Mouse (Mus musculus) thymus, adult 2 months (tissue): ENCODE data around the gene Ap1g1. TPM values are rescaled to one million over a fixed set of nuclear protein-coding genes. Genes with fewer than 3 reads are reported as not detected.

ENCODE experiments used
- DNase-seq: peaks from one replicate; pipeline ENCODE4 v3.0.0; 2021
- H3K27ac ChIP-seq: fragments of 200-500 bp; 2 replicates; pipeline ENCODE4 v1.5.1; 2012; ENCODE audit warnings: low read length, control low read depth; ENCODE audit not compliant: control insufficient read depth, insufficient read depth
- H3K27me3 ChIP-seq: fragments of 200-500 bp; 2 replicates; pipeline ENCODE4 v1.6.1; 2012; ENCODE audit warnings: mild to moderate bottlenecking, low read length, moderate library complexity, mixed read lengths; ENCODE audit not compliant: control insufficient read depth, insufficient read depth
- H3K36me3 ChIP-seq: fragments of 200-500 bp; 2 replicates; pipeline ENCODE4 v1.6.1; 2012; ENCODE audit warnings: mild to moderate bottlenecking, low read length, moderate library complexity; ENCODE audit not compliant: control insufficient read depth, insufficient read depth
- H3K4me1 ChIP-seq: fragments of 200-500 bp; replicated peaks from 2 replicates; pipeline ENCODE4 v1.6.1; 2012; ENCODE audit warnings: low read length; ENCODE audit not compliant: control insufficient read depth, insufficient read depth
- H3K4me3 ChIP-seq: fragments of 200-500 bp; 2 replicates; pipeline ENCODE4 v1.5.1; 2012; ENCODE audit warnings: mild to moderate bottlenecking, low read length, control low read depth, moderate library complexity; ENCODE audit not compliant: control insufficient read depth, insufficient read depth
- CTCF ChIP-seq: fragments of 200-500 bp; IDR thresholded peaks from 2 replicates; pipeline ENCODE4 v1.5.1; 2012; ENCODE audit warnings: mild to moderate bottlenecking, control low read depth, low read length, moderate library complexity, borderline replicate concordance; ENCODE audit not compliant: control insufficient read depth, poor library complexity, insufficient read depth; ENCODE audit errors: extremely low read depth
- POLR2A ChIP-seq: fragments of 200-500 bp; IDR thresholded peaks from 2 replicates; pipeline ENCODE4 v1.6.1; 2012; ENCODE audit warnings: mild to moderate bottlenecking, low read length, control low read depth, moderate library complexity; ENCODE audit not compliant: control insufficient read depth, poor library complexity, insufficient read depth; ENCODE audit errors: extremely low read depth
- WGBS: fragments of 180-500 bp; shearing (Covaris S2); methylation state at CpG from one replicate; pipeline ENCODE4 v1.1.7; 2018; 5-methylcytosine and 5-hydroxymethylcytosine counted together
- polyA plus RNA-seq: library from polyadenylated mRNA; depleted of rRNA; stranded (reverse); fragments of >200 nt; gene quantifications from 2 replicates; pipeline ENCODE4 v1.2.3, GENCODE M21; 2012; rRNA removed

Gene Ap1g1
- polyA plus RNA-seq, 1 experiment, result 42.2 TPM

DNA sequence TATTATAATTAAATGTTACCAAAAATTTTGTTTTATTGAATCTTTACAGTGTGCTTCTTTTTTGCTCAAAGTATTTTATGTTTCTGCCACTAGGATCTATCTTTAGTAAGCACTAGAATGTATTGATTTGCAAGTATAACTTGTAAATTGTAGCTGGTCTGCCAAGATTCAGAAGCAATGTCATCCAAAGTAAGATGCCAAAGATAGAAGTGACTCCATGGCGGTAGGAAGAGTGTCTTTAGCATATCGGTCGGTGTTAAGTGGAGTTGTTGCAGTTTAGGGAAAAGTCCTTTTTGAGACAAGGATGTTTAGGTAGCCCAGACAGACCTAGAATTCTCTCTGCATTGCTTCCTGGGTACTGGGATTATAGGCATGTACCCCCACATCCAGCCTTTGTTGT lies 128.6 kb downstream of the Ap1g1 start:
- Histone ChIP-seq H3K27ac (no peak overlapping the region), H3K4me3 (no peak overlapping the region), H3K4me1 (no peaks in the 10 kb centered on the region), H3K27me3 (no peaks in the 10 kb centered on the region), H3K36me3 (no peaks in the 10 kb centered on the region)
- no peak for DNase-seq
- 97% methylated on average over 3 of the region's 3 CpGs for WGBS
- no peak for TF ChIP-seq CTCF
- TF ChIP-seq POLR2A, result no peak

DNA sequence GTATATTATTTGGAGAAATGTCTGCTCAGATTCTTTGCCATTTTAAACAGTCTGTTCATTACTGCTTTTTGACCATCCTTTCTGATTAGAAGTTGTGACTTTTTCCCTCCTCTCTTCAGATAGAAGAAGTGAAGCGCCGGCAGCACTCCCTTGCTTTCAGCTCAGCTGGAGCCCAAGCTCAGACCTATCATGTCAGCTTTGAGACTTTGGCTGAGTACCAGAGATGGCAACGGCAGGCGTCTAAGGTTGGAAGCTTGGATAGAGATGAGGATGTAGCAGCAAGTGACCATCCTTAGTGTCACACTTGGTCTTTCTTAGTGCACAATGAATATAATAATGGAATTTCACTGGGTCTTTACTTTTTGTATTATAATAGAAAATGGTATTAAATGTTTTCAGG lies 129.0 kb downstream of the Ap1g1 start:
- Histone ChIP-seq H3K4me1 (no peaks in the 10 kb centered on the region), H3K27ac (no peak overlapping the region), H3K4me3 (no peak overlapping the region), H3K36me3 (no peaks in the 10 kb centered on the region), H3K27me3 (no peaks in the 10 kb centered on the region)
- WGBS, result over 99% methylated on average over 4 of the region's 4 CpGs
- no peak for DNase-seq
- TF ChIP-seq POLR2A, result no peak
- no peak for TF ChIP-seq CTCF

Other genes starting within 250 kb of the Ap1g1 start
- 36.7 and 41.7 TPM in 2 replicates for gene Dhx38, start 212.7 kb upstream of the Ap1g1 start, polyA plus RNA-seq
- gene Txnl4b, start 212.7 kb upstream of the Ap1g1 start, polyA plus RNA-seq, result 8.0 and 9.0 TPM in 2 replicates
- 45.3 and 53.6 TPM in 2 replicates for gene Hp, start 199.4 kb upstream of the Ap1g1 start, polyA plus RNA-seq
- 34.7 and 35.0 TPM in 2 replicates for gene Dhodh, start 169.9 kb upstream of the Ap1g1 start, polyA plus RNA-seq
- 0.34 and 0.37 TPM in 2 replicates for gene Pkd1l3, start 164.0 kb upstream of the Ap1g1 start, polyA plus RNA-seq
- 60.3 and 67.8 TPM in 2 replicates for gene Ist1, start 85.3 kb upstream of the Ap1g1 start, polyA plus RNA-seq
- 11.4 and 13.7 TPM in 2 replicates for gene Zfp821, start 73.0 kb upstream of the Ap1g1 start, polyA plus RNA-seq
- gene Atxn1l, start 40.8 kb upstream of the Ap1g1 start, polyA plus RNA-seq, result 20.3 and 23.9 TPM in 2 replicates
- gene Phlpp2, start 90.0 kb downstream of the Ap1g1 start, polyA plus RNA-seq, result 2.2 and 2.7 TPM in 2 replicates
- 0.43 and 0.50 TPM in 2 replicates for gene Marveld3, start 183.6 kb downstream of the Ap1g1 start, polyA plus RNA-seq
- 0.61 and 2.6 TPM in 2 replicates for gene Tat, start 211.9 kb downstream of the Ap1g1 start, polyA plus RNA-seq